Mouse (Mus musculus): Measurements from ENCODE around the gene Tomm40. TPM values are rescaled to one million over a fixed set of nuclear protein-coding genes. Genes with fewer than 3 reads are reported as not detected.

Tomm40 gene
- total RNA-seq, 2 experiments from 2014 or later, result 97.7 to 102 TPM

DNA sequence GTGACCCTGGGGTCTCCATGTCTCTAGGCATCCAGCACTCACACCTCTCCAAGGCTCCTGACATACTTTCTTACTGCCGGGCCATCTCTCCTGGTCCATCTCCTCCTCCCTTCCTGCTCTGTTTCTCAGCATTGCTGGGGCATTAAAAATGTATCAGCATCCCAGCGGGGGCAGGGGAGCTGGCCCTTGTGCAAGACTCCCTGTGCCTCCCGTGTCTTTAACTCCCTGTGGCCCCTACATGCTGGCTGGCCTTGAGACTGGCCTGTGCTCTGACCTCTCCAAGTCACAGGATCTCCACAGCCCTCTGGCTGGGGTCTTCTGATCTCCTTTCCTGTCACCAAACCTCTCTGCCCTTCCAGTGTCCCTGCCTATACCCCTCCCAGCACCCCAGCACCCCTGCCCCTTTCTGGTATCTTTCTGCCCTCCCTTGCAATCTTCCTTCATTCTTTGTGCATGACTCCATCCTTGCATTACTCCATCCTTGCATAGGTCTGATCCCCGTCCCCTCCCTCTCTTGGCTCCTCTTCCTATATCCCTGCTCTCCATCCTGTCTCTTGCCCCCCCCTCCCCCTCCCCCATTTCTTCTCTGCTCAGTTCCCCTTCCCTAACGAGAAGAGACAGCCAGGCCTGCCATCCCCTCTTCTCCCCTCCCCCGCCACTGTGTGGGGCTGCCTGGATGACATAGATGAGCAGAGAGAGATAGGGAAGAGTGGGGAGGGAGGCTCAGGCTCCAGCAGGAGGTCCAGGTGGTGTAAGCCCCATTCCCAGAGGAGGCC, 31.4 kb upstream of the Tomm40 start:
- intact Hi-C loops (cut with DNase I), result no loop called here
- no peak for DNase-seq

DNA sequence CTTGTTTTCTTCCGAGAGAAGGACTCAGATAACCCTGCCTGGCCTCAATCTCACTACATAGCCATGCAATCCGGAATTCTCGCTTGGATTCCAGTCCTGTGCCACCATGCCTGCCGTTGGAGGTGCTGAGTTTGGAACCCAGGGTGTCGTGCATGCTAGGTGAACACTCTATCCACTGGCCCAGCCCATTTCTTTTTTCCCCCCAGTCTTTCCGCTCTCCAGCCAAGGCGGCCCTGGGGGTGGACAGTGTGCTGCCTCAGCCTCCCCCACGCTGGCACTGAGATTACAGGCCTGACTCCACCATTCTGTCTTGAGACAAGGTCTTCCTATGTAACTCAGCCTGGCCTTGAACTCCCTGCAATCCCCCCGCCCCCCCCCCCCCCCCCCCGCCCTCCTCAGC, 30.7 kb upstream of the Tomm40 start:
- intact Hi-C loops (cut with DNase I), result loop anchor here (2.0 kb wide), 1 partner anchor 77 kb away; no protein-coding TSS in a partner anchor

DNA sequence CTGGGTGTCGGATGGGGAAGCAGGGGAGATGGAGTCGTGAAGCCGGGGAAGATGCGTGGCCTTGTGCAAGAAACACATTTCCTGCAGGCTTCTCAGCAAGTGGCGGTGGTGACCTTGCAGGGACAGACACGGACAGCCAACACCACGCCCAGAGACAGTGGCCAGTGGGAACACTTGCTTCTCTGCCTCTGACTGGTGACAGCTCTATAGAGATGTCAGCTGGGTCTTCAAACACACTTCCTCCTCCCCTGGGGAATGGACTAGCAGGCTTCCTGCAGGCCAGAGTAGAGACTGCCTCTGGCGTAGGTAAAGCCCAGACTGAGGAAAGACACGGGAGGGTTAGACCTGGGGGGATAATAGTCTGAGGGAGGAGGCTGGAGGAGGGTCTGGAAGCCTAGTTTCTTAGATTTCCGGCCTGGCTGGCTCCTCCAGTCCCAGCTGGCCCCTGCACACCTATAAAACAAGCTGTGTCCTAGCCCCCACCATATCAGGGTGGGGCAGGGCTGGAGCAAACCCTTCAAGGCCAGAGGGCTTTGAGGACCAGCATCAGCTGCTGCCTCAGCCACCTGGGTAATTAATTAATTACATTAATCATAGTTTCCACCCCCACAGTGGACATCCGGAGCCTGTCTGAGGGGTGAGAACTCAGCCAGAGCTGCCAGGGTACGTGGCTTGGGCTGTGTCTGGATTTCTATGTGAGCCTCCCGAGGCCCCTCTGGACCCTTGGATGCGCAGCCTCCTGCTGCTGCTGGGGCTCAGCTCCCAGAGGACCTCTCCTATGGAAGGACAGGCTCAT, 29.6 kb upstream of the Tomm40 start:
- intact Hi-C loops (cut with DNase I), result loop anchor here (2.0 to 5.0 kb wide), 2 partner anchors 42 to 76 kb away; no protein-coding TSS in a partner anchor
- peak in 1 of 2 experiments; percentile 56 for DNase-seq

More for the DNA sequence above, 30.7 kb upstream of the Tomm40 start:
- DNase-seq, result no peak

DNA sequence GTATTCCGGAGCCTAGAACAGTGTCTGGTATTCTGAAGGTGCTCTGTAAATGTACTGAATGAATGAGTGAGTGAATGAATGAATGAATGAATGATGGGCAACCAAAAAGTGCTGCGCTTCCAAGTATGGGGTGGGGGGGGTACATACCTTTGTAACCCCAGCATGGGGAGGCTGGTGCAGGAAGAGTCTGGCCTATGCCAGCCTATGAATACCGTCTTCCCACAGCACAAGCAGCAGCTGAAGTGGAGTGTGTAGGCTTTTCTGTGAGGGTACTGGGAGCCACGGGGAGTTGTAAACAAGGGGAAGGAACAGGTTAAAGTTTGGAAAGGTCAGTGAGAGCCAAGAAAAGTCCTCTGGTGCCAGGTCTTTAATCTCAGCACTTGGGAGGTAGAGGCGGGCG, 28.6 kb upstream of the Tomm40 start:
- DNase-seq, result no peak
- intact Hi-C loops (cut with DNase I), result loop anchor here (2.0 to 5.0 kb wide), 2 partner anchors 41 to 75 kb away; no protein-coding TSS in a partner anchor

DNA sequence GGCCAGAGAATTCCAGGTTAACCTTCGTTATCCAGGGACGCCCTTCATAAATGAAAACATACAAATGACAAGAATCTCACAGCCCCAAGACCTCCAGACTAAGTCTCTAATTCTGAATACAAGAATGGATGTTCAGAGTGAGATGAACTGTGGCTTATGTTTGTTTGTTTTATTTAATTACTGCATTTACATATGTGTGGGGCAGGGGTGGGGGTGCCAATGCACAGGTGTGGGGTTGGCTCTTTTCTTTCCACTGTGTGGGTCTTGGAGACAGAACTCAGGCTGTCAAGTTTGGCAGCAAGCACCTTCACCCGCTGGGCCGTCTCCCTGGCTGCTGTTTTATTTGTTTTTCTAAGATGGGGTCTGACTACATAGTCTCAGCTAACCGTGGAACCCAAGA, 27.2 kb upstream of the Tomm40 start:
- DNase-seq, result no peak
- intact Hi-C loops (cut with DNase I), result loop anchor here (5.0 kb wide), 1 partner anchor 40 kb away; no protein-coding TSS in a partner anchor

DNA sequence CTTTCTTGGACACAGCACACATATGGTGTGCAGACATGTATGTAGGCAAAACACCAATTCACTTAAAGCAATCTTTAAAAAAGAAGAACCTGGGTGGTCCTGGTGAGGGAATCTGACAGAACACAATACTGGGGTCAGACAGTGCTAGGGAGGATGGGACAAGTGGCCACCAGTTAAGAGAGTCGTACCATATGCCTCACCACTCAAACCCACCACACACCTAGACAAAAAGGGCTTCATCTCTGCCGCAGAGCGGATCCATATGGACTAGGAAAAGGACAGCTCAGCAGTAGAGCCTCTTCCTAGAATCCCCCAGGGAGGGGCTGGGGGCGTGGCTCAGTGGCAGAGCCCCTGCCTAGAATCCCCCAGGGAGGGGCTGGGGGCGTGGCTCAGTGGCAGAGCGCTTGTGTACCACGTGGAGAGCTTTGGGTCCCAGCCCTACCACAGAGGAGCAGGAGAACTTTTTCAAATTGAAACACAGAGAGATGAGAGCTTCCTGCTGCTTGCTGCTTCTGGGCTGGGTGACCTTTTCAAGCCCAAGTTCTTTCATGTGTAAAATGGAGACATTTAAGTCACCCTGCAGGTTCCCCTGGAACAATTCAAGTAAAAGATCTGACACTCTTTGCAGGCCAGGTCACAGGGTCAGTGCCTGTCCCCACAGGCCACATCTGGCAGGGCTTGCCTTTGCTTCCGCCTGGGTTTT, 26.2 kb upstream of the Tomm40 start:
- no peak for DNase-seq
- intact Hi-C loops (cut with DNase I), result loop anchor here (5.0 kb wide), 1 partner anchor 39 kb away; no protein-coding TSS in a partner anchor

DNA sequence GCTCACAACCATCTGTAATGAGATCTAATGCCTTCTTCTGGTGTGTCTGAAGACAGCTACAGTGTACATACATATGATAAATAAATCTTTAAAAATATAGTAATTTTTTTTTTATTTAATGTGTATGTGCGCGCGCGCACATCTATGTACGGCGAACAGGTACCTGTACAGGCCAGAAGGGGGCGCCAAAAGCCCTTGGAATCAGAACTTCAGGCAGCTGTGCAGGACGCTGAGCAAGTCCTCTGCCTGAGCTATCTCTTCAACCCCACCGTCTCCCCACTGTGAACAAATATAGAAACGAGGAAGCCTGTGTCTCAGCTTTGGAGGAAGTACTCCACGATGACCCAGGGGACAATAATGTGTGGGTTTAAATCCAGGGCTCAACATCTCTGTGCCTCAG, 25.0 kb upstream of the Tomm40 start:
- DNase-seq, result no peak
- intact Hi-C loops (cut with DNase I), result loop anchor here (5.0 kb wide), 1 partner anchor 38 kb away; no protein-coding TSS in a partner anchor

DNA sequence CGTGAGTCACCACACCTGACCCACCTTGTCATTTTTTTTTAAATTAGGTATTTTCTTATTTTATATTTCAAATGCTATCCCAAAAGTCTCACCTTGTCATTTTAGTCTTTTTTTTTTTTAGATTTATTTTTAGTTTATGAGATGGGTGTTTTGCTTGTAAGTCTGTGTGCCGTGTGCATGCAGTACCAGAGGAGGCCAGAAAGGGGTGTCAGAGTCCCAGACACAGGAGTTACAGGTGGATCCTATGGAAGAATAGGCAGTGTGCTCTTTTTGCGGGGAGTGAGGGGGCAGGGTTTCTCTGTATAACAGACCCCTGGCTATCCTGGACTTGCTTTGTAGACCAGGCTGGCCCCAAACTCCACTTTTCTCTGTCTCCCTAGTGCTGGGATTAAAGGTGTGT, 23.5 kb upstream of the Tomm40 start:
- intact Hi-C loops (cut with DNase I), result no loop called here
- DNase-seq, result no peak

DNA sequence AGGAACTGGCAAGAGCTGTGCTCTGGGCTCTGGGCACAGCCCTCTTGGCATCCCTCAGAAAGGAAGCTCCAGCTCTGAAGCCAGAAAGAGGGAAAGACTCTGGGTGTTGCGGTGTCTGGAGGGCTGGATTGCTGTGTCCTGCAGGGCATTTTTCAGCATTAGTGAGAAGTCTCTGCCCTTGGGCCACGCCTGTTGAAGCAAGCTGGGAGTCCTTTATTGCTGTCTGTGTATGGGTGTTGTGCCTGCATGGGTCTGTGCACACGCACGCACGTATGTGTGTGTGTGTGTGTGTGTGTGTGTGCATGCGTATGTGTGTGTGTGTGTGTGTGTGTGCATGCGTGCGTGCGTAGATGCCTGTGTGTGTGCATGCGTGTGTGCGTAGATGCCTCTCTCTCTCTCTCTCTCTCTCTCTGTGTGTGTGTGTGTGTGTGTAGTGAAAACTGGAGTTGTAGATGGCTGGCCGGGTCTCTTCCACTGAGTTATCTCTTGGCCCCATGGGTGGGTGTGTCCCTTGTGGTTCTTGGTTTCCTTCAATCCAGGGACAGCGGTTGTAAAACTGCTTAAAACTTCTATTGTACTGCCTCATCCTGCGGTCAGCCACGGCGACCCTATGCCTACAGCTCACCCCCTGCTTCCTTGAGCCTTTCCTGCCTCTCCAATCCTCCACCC, 21.3 kb upstream of the Tomm40 start:
- intact Hi-C loops (cut with DNase I), result no loop called here
- DNase-seq, result no peak

DNA sequence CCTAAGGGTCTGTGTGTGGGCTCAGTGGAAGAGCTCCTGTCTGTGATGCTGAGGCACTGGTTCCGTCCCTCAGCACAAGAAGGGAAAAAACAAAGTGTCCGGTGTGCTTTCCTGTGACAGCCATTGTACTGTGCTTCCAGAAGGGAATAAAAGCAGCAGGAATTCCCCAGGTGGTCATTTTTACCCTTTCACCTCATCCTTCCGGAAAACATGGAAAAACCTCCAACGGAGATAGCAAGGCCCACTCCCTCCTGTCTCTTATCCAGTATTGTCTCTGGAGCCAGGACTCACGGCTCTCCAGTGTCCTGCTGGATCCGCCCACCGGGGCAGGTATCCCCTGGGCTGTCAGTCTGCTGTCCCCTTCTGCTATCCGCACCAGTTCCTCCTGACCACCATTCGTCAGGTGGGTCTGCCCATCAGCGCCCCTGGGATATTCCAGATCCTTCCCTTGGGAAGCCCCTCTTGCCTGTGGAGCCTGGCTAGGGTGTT, 19.0 kb upstream of the Tomm40 start:
- DNase-seq, result no peak
- intact Hi-C loops (cut with DNase I), result no loop called here

DNA sequence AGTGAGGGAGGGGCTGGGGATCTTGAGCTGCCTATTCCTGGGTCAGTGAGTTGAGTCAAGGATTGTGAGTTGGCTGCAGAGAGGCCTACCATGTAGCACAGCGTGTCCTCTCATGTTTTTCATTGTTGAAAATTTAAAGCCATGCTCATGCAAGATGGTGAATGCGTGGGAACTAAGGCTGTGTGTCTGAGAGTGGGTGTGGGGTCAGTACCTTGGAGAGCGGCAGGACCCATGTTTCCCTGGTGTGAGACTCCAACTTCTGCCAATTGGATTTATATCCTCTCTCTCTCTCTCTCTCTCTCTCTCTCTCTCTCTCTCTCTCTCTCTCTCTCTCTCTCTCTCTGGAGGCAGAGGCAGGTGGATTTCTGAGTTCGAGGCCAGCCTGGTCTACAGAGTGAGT, 11.3 kb upstream of the Tomm40 start:
- intact Hi-C loops (cut with DNase I), result no loop called here

DNA sequence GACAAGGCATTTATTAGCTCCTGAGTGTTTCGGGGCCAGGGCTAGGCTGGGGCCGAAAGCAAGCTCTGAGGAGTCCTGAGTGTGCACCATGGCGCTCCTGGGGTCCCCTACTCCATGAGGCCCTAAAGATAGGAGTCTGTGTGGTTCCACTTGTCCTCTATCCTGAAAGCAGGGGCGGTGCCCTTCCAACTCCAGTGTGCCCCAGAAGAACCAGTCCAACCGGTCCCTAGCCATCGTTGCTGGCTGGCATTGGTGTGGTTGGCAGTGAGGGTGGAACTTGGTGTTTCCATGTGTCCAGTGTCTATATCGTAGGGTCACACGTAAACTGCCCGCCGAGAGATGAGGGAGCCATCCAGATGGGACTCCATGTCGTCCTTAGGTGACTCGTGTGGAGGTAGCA, 8.9 kb upstream of the Tomm40 start:
- DNase-seq, result no peak
- intact Hi-C loops (cut with DNase I), result no loop called here

More for the DNA sequence above, 11.3 kb upstream of the Tomm40 start:
- DNase-seq, result no peak

DNA sequence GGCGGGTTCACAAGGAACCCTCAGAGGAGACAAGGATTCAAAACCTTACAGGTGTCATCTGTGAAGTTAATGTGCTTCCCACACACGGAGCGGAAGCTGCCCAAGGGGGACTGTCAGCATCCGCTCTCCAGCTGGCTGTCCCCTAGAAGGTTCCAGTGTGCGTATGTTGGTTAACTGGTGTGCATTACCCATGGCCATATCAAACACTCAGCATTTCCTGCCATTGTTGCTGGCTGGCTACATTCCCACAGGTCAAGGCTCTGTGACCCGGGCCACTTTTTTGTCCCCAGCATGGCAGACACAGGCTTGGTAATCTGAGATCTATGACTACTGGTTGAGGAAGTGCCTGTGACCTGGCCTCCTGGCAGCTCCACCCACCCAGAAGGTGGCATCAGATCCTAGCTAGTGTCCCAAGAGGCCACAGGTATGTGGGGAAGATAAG, 7.5 kb upstream of the Tomm40 start:
- intact Hi-C loops (cut with DNase I), result no loop called here
- DNase-seq, result peak; percentile 64 to 73

DNA sequence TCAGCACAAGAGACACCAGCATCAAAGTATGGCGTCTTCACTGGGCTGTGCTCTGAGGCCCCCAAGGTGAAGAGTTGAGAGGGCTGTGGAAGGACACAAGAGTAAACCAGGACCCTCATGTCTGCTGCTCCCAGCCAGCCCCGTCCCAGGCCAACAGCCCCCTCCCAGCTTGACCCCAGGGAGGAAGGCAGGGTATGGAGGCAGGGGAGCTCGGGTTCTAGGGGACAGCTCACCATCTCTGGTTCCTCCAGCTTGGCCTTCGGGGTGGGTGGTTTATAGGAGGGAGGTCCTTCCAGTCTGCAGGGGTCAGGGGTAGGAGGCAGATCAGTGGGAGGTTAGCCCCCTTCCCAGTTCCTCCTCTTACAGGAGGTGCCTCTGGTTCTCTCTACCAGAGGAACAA, 4.0 kb upstream of the Tomm40 start:
- no peak for DNase-seq
- intact Hi-C loops (cut with DNase I), result no loop called here

DNA sequence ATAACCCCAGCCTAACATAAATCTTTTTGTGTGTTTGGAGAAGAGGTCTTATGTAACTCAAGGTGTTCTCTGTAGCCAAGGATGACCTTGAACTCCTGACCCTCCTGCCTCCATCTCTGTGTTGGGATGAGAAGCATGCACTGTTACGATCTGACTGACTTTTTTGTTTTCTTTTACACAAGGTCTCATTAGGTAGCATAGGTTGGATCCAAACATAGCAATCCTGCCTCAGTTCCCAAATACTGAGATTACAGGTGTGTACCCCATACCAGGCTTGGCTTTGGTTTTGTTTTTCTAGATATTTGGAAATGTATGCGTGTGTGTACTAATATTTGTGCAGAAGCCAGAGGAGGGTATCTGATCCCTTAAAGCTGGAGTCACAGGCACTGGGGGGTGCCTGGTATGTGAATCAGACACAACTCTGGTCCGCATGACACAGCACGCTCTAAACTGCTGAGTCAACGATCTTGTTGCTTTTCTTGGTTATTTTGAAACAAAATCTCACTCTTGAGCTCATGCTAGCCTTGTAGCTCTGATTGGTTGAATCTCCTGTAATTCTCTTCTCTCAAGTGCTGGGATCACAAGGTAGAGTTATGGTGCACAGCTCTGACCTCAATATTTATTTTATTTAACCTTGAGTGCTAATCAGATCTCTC, 3.2 kb upstream of the Tomm40 start:
- intact Hi-C loops (cut with DNase I), result no loop called here
- no peak for DNase-seq

DNA sequence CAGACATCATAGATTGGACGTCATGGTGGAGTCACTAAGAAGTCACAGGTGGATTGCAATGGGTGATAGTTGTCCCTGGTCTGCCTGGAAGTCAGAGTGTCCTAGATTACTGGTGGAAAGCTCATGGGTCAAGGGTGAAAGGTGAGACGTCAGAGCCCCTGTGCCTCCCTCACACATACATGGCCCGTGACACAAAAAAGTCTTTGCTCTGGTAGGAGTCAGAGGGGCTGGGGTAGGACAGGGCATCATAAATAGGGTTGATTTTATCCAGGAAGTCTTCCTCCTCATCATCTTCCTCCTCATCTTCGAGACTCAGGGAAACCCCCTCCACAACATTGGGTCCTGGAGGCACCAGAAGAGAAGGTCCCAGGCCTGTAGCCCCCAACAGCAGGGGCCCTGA, 2.1 kb upstream of the Tomm40 start:
- intact Hi-C loops (cut with DNase I), result no loop called here
- DNase-seq, result no peak

DNA sequence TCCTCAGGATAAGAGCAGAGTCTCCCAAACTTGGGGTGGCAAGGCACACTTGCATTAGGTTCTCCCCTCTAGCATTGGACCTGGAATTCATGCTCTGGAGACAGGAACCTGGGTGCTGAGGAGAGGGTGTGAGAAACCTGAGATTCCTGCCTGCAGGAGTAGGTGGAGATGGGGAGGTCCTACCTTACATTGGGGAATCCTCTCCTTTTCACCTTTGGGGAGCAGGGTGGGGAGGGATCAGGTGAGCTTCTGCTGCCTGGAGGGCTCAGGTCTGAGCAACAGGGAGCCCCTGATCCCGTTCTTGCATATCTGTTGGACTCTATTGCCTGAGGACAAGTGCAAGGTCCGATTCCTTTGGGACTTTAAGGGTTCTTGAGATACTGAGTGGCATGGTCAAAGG, 1.6 kb upstream of the Tomm40 start:
- no peak for DNase-seq
- intact Hi-C loops (cut with DNase I), result loop anchor here (1.0 kb wide), 1 partner anchor 32 kb away; no protein-coding TSS in a partner anchor

DNA sequence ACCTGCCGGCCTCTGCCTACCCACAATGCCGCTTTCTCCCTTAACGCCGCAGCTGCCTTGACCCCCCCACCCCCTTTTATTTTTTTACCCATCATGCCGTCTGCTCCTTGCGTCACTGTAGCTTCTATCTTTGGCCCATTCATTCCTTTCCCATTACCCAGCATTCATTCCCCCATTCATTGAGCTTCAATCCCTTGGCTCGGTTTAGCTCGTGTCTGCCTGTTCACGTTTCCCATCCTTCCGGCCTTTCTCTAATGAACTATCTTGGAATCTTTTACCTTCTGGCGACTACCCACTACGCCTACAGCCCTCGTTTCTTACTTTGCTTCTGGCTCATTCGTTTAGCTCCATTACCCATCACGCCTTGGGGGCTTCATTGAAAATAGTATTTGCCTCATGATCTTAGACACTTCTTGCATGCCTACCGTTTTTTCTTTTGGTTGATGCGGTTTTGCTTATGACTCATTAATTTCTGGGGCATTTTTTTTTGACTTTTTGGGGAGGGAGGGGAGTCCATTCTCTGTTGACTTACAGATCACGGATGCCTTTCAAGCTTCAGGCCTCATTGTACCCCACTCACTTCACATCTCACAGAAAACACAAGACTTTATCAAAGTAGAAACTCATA, 931 bp upstream of the Tomm40 start:
- intact Hi-C loops (cut with DNase I), result loop anchor here (1.0 kb wide), 1 partner anchor 33 kb away; no protein-coding TSS in a partner anchor
- DNase-seq, result no peak

DNA sequence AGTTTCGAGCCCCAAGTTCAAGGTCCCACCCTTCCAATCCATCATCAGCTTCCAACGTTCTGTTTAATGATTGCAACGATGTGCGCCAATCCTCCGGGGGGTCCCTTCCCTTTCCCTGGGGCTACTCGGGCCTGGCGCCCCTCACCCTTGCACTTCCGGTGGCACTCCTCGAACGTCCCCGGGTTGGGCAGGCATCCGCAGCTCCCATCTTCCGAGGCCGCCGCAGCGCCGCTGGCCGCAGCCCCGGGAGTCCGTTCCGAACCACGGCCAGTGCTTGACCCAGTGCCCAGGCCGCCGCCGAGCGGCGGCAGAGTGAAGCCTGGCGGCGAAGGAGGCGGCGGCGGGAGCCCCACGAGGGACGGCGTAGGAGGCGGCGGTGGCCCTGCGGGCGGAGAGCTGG, 402 bp downstream of the Tomm40 start:
- intact Hi-C loops (cut with DNase I), result no loop called here
- DNase-seq, result no peak
